Mouse (Mus musculus): ENCODE results near the gene Podnl1. TPM values are rescaled to one million over a fixed set of nuclear protein-coding genes. Genes with fewer than 3 reads are reported as not detected.

The Podnl1 gene
- polyA plus RNA-seq, 1 experiment from 2014 or later = 0.14 TPM

DNA sequence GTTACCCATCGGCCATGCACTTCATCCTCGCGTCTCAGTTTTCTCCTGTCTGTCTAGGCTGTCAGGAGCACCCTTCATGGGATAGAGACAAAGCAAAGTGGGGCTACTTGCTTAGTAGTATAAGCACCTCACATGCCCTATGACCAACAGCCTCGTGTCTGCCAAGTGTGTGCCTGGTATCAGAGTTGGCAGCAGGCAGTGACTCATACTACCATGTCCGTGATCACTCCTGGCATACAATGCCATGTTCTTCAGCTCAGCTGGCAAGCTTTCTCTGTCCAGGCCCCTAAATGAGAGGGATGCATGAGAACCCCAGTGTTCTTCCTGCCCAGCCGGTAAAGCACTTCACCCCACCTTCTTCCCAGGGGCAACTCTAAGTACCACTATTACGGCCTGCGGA lies 35.2 kb upstream of the Podnl1 start:
- Histone ChIP-seq H3K4me2 (no peak overlapping the region), H3K27me3 (ENCODE audit: control insufficient read depth, insufficient read depth, low read length) (no peaks in the 10 kb centered on the region), H3K36me3 (ENCODE audit: control insufficient read depth, insufficient read depth, low read length) (peaks cover 22% of the 10 kb centered on the region), H3K9ac (ENCODE audit: low read depth, low read length) (no peak overlapping the region), H3K4me3 (ENCODE audit: low read depth, low read length) (no peak overlapping the region), H3K9me3 (replicated peaks; ENCODE audit: control insufficient read depth, low read length) (no peaks in the 10 kb centered on the region), H3K4me1 (ENCODE audit: control insufficient read depth, insufficient read depth, low read length) (no peaks in the 10 kb centered on the region), H3K27ac (ENCODE audit: low read depth, low read length) (no peak overlapping the region)
- 91% methylated on average over 8 of the region's 8 CpGs for WGBS (ENCODE audit: insufficient replicate concordance)
- no peak for ATAC-seq (replicated peaks; ENCODE audit: insufficient number of reproducible peaks, low FRiP score, low TSS enrichment)

DNA sequence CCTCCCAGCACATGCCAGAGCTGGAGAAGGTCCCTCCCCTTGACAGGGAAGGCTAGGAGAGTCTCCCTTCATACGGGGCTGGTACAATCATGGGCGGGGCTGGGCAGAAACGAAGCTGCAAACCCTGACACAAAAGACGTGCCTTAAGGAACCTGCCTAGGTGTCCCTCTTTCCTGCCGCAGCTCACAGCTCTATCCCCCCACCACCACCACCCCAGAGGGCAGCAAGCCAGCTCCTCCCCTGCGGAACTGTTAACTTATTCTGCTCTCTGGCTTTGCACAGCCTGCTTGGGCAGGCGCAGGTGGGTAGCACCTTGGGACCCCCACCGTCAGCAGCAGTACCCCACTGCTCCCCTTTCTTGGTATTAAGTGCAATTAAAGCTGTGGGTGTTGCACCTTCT lies 29.7 kb upstream of the Podnl1 start:
- Histone ChIP-seq H3K9ac (ENCODE audit: low read depth, low read length) (no peak overlapping the region), H3K36me3 (ENCODE audit: control insufficient read depth, insufficient read depth, low read length) (peaks cover 27% of the 10 kb centered on the region), H3K9me3 (replicated peaks; ENCODE audit: control insufficient read depth, low read length) (no peaks in the 10 kb centered on the region), H3K4me1 (ENCODE audit: control insufficient read depth, insufficient read depth, low read length) (no peaks in the 10 kb centered on the region), H3K27ac (ENCODE audit: low read depth, low read length) (no peak overlapping the region), H3K4me2 (no peak overlapping the region), H3K27me3 (ENCODE audit: control insufficient read depth, insufficient read depth, low read length) (no peaks in the 10 kb centered on the region), H3K4me3 (ENCODE audit: low read depth, low read length) (no peak overlapping the region)
- 75% methylated on average over 8 of the region's 8 CpGs for WGBS (ENCODE audit: insufficient replicate concordance)
- no peak for ATAC-seq (replicated peaks; ENCODE audit: insufficient number of reproducible peaks, low FRiP score, low TSS enrichment)

DNA sequence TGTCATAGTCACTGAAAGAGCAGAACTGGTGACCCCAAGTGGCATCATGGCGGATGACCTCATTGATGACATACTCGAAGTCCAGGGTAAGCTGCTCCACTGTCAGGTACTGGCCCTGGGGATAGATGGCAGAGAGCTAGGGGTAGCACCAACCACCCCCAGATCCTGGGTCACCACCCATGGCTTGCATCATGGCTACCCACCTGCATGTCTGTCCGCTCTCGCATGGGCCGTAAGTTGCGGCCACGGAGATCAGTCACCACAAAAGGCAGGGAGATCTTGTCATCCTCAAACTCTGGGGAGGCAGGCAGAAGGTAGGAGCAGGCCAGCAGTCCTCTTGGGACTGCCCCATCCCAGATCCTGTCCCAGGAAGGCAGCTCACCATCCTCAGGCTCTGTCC lies 27.4 kb upstream of the Podnl1 start:
- WGBS (ENCODE audit: insufficient replicate concordance) = 93% methylated on average over 7 of the region's 7 CpGs
- Histone ChIP-seq H3K36me3 (ENCODE audit: control insufficient read depth, insufficient read depth, low read length) (peaks cover 29% of the 10 kb centered on the region), H3K4me2 (no peak overlapping the region)

DNA sequence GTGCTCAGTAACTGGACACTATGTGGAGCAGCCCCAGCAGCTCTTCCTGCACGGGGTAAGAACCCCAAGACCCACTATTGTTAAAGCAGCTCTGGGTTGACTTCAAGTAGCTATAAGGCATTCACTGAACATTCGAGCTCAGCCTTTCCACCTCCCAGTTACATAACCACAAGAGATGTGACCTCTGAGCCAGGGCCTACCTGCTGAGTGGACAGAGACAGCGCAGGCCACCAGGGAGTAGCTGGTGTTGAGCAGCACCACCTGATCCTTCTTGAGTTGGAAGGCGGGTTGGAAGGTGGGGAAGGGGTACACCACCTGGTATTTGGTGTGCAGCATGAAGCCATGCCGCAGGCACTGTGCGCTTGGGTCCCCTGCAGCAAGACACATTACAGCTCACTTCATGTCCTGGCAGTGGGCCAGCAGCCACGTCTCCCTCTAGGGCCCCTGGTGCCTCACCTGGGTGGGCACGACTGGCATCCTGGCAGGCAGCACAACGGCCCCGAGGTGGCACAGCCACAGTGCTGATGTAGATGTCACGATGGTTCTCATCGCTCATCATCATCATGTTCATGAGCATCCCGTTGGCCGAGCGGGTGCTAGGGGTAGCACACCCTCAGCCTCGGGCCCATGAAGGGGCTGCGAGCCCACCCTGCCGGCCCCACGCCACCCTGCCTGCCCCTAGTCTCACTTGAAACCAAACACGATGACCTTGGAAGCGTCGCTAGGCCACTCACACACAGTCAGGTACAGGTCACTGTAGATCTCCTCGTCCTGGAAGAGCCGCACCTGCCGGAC lies 24.1 kb upstream of the Podnl1 start:
- Histone ChIP-seq H3K27me3 (ENCODE audit: control insufficient read depth, insufficient read depth, low read length) (no peaks in the 10 kb centered on the region), H3K27ac (ENCODE audit: low read depth, low read length) (no peak overlapping the region), H3K4me1 (ENCODE audit: control insufficient read depth, insufficient read depth, low read length) (peaks cover 13% of the 10 kb centered on the region), H3K4me3 (ENCODE audit: low read depth, low read length) (no peak overlapping the region), H3K4me2 (no peak overlapping the region), H3K9me3 (replicated peaks; ENCODE audit: control insufficient read depth, low read length) (no peaks in the 10 kb centered on the region), H3K36me3 (ENCODE audit: control insufficient read depth, insufficient read depth, low read length) (peaks cover 18% of the 10 kb centered on the region), H3K9ac (ENCODE audit: low read depth, low read length) (no peak overlapping the region)
- no peak for ATAC-seq (replicated peaks; ENCODE audit: insufficient number of reproducible peaks, low FRiP score, low TSS enrichment)
- 93% methylated on average over 25 of the region's 25 CpGs for WGBS (ENCODE audit: insufficient replicate concordance)

More for the DNA sequence above, 27.4 kb upstream of the Podnl1 start:
- H3K27ac ChIP-seq (ENCODE audit: low read depth, low read length) = no peak overlapping the region
- no peaks in the 10 kb centered on the region for H3K27me3 ChIP-seq (ENCODE audit: control insufficient read depth, insufficient read depth, low read length)
- peaks cover 7% of the 10 kb centered on the region for H3K4me1 ChIP-seq (ENCODE audit: control insufficient read depth, insufficient read depth, low read length)
- H3K9ac ChIP-seq (ENCODE audit: low read depth, low read length) = no peak overlapping the region
- no peaks in the 10 kb centered on the region for H3K9me3 ChIP-seq (replicated peaks; ENCODE audit: control insufficient read depth, low read length)
- no peak overlapping the region for H3K4me3 ChIP-seq (ENCODE audit: low read depth, low read length)
- no peak for ATAC-seq (replicated peaks; ENCODE audit: insufficient number of reproducible peaks, low FRiP score, low TSS enrichment)

DNA sequence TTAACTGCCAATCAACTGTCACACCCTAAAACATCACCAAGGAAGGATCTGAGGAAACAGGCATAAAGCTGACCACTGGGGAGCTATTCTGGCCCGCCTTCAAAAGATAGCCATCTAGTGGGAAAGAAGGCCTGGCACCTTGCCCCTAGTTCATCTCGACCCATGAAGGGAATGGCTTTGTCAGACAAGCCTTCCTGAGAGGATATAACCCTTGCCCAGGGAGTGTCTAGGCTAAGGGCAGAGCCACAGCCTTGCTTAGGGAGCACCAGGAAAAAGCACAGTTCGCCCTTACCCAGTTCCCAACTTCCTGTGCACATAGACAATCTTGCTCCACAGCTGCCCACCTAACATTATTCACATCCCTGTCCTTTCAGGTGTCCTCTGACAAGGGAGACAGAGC lies 22.2 kb upstream of the Podnl1 start:
- peaks cover 13% of the 10 kb centered on the region for H3K4me1 ChIP-seq (ENCODE audit: control insufficient read depth, insufficient read depth, low read length)
- no peak overlapping the region for H3K27ac ChIP-seq (ENCODE audit: low read depth, low read length)
- H3K27me3 ChIP-seq (ENCODE audit: control insufficient read depth, insufficient read depth, low read length) = no peaks in the 10 kb centered on the region
- no peak for ATAC-seq (replicated peaks; ENCODE audit: insufficient number of reproducible peaks, low FRiP score, low TSS enrichment)
- H3K36me3 ChIP-seq (ENCODE audit: control insufficient read depth, insufficient read depth, low read length) = peaks cover 6% of the 10 kb centered on the region
- 63% methylated on average over 3 of the region's 3 CpGs for WGBS (ENCODE audit: insufficient replicate concordance)
- peak overlapping the region; percentile 76 for H3K4me2 ChIP-seq
- H3K9me3 ChIP-seq (replicated peaks; ENCODE audit: control insufficient read depth, low read length) = no peaks in the 10 kb centered on the region
- H3K4me3 ChIP-seq (ENCODE audit: low read depth, low read length) = peak overlapping the region; percentile 67
- peak overlapping the region; percentile 81 for H3K9ac ChIP-seq (ENCODE audit: low read depth, low read length)

DNA sequence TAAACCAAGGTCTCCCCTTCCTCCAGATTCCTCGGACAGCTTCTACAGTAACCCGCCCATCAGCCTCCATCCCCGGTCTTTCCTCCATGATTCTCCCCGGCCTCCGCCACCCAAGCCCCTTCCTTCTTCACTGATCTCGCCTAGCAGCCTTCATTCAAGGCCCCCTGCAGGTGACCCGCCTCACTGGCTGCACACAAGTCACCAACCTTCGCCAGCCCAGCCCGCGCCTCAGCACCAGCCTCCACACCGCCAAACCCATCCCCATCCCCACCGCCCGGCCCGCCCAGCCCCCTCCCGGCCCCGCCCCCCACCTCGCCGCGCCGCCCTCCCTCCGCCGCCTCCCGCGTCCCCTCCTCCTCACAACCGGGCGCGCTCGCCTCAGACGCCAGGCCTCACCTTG lies 21.6 kb upstream of the Podnl1 start:
- peaks cover 13% of the 10 kb centered on the region for H3K4me1 ChIP-seq (ENCODE audit: control insufficient read depth, insufficient read depth, low read length)
- H3K36me3 ChIP-seq (ENCODE audit: control insufficient read depth, insufficient read depth, low read length) = peaks cover 6% of the 10 kb centered on the region; the same call in 1 of the 2 replicates
- 2% methylated on average over 21 of the region's 29 CpGs for WGBS (ENCODE audit: insufficient replicate concordance)
- peak overlapping the region; percentile 67 for H3K4me3 ChIP-seq (ENCODE audit: low read depth, low read length)
- peak overlapping the region; percentile 76 for H3K4me2 ChIP-seq
- H3K27ac ChIP-seq (ENCODE audit: low read depth, low read length) = peak overlapping the region; percentile 79
- H3K27me3 ChIP-seq (ENCODE audit: control insufficient read depth, insufficient read depth, low read length) = no peaks in the 10 kb centered on the region
- peak; percentile 82 for ATAC-seq (replicated peaks; ENCODE audit: insufficient number of reproducible peaks, low FRiP score, low TSS enrichment)
- H3K9me3 ChIP-seq (replicated peaks; ENCODE audit: control insufficient read depth, low read length) = no peaks in the 10 kb centered on the region
- H3K9ac ChIP-seq (ENCODE audit: low read depth, low read length) = peak overlapping the region; percentile 81

DNA sequence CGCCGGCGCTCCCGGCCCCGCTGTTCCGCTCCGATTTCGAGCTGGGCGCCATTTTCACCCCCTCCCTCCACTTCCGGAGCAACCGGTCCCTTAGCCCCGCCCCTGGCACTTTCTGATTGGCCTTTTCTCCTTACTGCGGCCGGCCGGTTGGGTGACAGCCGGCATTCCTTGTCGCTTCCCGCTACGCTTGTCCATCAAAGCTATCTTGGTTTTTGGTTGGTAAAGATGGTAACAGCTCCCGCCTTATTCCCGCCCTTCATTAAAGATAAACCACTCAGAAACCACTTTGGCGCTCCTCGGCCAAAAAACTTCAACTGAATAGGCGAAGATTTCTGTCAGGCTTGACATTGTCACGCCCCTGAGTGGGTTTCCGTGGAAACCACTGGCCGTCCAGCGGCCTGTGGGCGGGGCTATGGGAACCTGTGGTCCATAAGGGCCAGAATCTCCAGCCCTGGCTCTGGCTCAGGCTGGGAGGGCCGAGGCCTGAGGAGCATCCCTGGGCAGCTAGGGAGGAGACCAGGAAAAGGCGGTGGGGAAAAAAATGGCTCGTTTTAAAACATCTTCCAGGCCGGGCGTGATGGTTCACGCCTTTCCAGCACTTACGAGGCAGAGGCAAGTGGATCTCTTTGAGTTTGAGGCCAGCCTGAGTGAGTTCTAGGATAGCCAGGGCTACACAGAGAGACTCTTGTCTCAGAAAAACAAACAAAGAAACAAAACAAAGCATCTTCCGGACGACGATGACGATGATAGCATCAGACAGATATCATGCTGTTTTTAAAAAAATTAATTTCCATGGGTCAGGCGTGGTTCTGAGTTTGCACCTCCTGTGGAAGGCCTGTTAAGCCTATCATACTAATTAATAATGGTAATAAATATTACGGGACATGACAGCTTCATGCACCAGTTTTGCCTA lies 20.8 kb upstream of the Podnl1 start, which contains the start of gene Dcaf15:
Dcaf15 (minus strand) TSS at position 72 of the 913 bp plus-strand sequence.
- ATAC-seq (replicated peaks; ENCODE audit: insufficient number of reproducible peaks, low FRiP score, low TSS enrichment) = peak; percentile 91
- Histone ChIP-seq H3K4me2 (peak within 1 kb of the TSS; percentile 76), H3K4me1 (ENCODE audit: control insufficient read depth, insufficient read depth, low read length) (peaks cover 13% of the 10 kb centered on the region), H3K27ac (ENCODE audit: low read depth, low read length) (peak within 1 kb of the TSS; percentile 79), H3K4me3 (ENCODE audit: low read depth, low read length) (peak within 1 kb of the TSS; percentile 67), H3K9ac (ENCODE audit: low read depth, low read length) (peak within 1 kb of the TSS; percentile 81), H3K27me3 (ENCODE audit: control insufficient read depth, insufficient read depth, low read length) (no peaks in the 10 kb centered on the region), H3K9me3 (replicated peaks; ENCODE audit: control insufficient read depth, low read length) (no peaks in the 10 kb centered on the region), H3K36me3 (ENCODE audit: control insufficient read depth, insufficient read depth, low read length) (peaks cover 6% of the 10 kb centered on the region; the same call in 1 of the 2 replicates)
- 8% methylated on average over 42 of the region's 42 CpGs for WGBS (ENCODE audit: insufficient replicate concordance)

DNA sequence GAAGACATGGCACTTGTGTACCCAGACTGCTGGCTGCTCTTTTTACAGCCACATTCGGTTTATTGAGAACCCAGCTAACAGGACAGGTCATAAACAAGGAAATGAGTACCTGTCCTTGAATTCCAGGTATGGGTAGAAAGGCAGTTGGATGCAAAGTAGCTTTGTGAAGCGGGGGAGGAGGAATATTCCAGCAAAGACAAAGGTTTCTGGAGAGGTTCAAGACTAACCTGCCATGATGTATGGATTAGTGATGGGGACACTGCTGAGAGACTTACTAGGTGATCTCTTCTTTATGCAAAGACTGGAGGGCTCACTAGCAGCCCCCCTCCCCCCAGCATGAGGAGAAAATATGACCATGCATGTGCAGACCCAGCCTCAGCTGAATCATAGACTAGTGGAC lies 20.1 kb upstream of the Podnl1 start:
- no peak for ATAC-seq (replicated peaks; ENCODE audit: insufficient number of reproducible peaks, low FRiP score, low TSS enrichment)
- no peak overlapping the region for H3K4me2 ChIP-seq
- H3K27me3 ChIP-seq (ENCODE audit: control insufficient read depth, insufficient read depth, low read length) = no peaks in the 10 kb centered on the region
- peaks cover 6% of the 10 kb centered on the region; the same call in 1 of the 2 replicates for H3K36me3 ChIP-seq (ENCODE audit: control insufficient read depth, insufficient read depth, low read length)
- WGBS (ENCODE audit: insufficient replicate concordance) = 80% methylated on average over 2 of the region's 2 CpGs
- H3K27ac ChIP-seq (ENCODE audit: low read depth, low read length) = no peak overlapping the region
- 0 out of 2 replicates have a peak overlapping the region, but pooled peaks have one; percentile 5 for H3K9ac ChIP-seq (ENCODE audit: low read depth, low read length)
- H3K4me1 ChIP-seq (ENCODE audit: control insufficient read depth, insufficient read depth, low read length) = peaks cover 13% of the 10 kb centered on the region
- no peaks in the 10 kb centered on the region for H3K9me3 ChIP-seq (replicated peaks; ENCODE audit: control insufficient read depth, low read length)
- H3K4me3 ChIP-seq (ENCODE audit: low read depth, low read length) = no peak overlapping the region

Measured in heart, embryonic 11.5 days (tissue).